Comparison of ENCODE assay signal across 11 mouse cellular contexts in the genomic region with DNA sequence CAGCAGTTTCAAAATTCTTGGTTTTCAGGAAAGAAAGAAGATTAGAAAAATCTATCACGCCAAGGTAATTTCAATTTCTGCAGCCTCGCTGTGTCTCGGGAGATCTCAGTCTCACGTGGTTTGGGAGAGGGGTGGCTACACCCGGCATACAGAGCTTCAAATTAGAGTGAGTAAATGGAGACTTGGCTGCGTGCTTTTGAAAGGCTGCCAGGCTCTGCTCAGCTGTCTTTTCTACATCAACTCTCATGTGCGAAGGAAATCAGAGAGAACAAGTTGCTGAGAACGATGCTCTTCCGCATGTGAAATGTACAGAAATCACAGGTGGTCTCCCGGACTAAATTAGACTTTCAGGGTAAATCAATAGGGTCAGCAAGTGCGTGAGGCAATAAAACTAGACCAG.
DNase-seq lines count a peak whose midpoint lies in the region; ATAC-seq and TF ChIP-seq lines count a peak whose summit lies in the region.
"Had no signal": no experiment of that assay in that cellular context is flagged by ENCODE, and none has a peak within 500 bp of the region (broad histone marks: within the 10 kb centered on the region; RNA-seq: fewer than 3 reads in every experiment).

No protein-coding gene starts in this region.

- WGBS in hindbrain, postnatal 0 days: 28% methylated on average over 11 of the region's 11 CpGs
- WGBS in hindbrain, embryonic 12.5 days: 74% methylated on average over 11 of the region's 11 CpGs

- ATAC-seq in hindbrain, postnatal 0 days: 0 out of 2 replicates have a peak, but pooled peaks have one; percentile 58
- ATAC-seq in hindbrain, embryonic 12.5 days (ENCODE audit: low FRiP score): no peak

- H3K4me1 ChIP-seq in hindbrain, postnatal 0 days (ENCODE audit: insufficient read depth, low read length): peaks cover 12% of the 10 kb centered on the region; the same call in 1 of the 2 replicates
- H3K4me1 ChIP-seq in hindbrain, embryonic 12.5 days: no peaks in the 10 kb centered on the region

- no peaks in the 10 kb centered on the region for H3K27me3 ChIP-seq in hindbrain, postnatal 0 days (ENCODE audit: insufficient read depth, low read length)
- H3K27me3 ChIP-seq in hindbrain, embryonic 12.5 days: no peaks in the 10 kb centered on the region

- TF ChIP-seq CTCF in hindbrain, postnatal 0 days (IDR thresholded peaks at IDR 0.05; ENCODE audit: low read depth): no peak

- no peaks in the 10 kb centered on the region for H3K9me3 ChIP-seq in hindbrain, postnatal 0 days (ENCODE audit: low read length)
- no peaks in the 10 kb centered on the region for H3K9me3 ChIP-seq in hindbrain, embryonic 12.5 days (replicated peaks)
- H3K9me3 ChIP-seq: G1E had no signal

- peak; percentile 63 for DNase-seq in hindbrain, postnatal 0 days (ENCODE audit: low spot score)
- peak; percentile 38 to 74 for DNase-seq in frontal cortex, adult 2 months (ENCODE audit: extremely low spot score in 1 of 2, low spot score in 1 of 2)
- peak; percentile 67 to 77 for DNase-seq in layer of hippocampus, postnatal 10 days (ENCODE audit: low spot score in 2 of 2)
- peak; percentile 69 for DNase-seq in right cerebral cortex, adult 18-20 months
- DNase-seq in thymus, postnatal 25 days: no peak
- DNase-seq in lung, postnatal 36 days: no peak
- DNase-seq: adrenal gland, postnatal 10 days; gastrocnemius, postnatal 25 days; heart, postnatal 36 days had no signal

- H3K4me2 ChIP-seq in hindbrain, postnatal 0 days (ENCODE audit: low read depth, low read length): peak overlapping the region; percentile 28; the same call in 1 of the 2 replicates
- H3K4me2 ChIP-seq in hindbrain, embryonic 12.5 days (replicated peaks): no peak overlapping the region

- H3K27ac ChIP-seq in hindbrain, postnatal 0 days: no peak overlapping the region
- H3K27ac ChIP-seq in hindbrain, embryonic 12.5 days: no peak overlapping the region

- no peaks in the 10 kb centered on the region for H3K36me3 ChIP-seq in hindbrain, postnatal 0 days (ENCODE audit: insufficient read depth, low read length)
- no peaks in the 10 kb centered on the region for H3K36me3 ChIP-seq in hindbrain, embryonic 12.5 days

- H3K4me3 ChIP-seq in hindbrain, postnatal 0 days (ENCODE audit: low read length): no peak overlapping the region
- H3K4me3 ChIP-seq in hindbrain, embryonic 12.5 days: no peak overlapping the region

- no peak overlapping the region for H3K9ac ChIP-seq in hindbrain, postnatal 0 days (replicated peaks; ENCODE audit: low read length)
- H3K9ac ChIP-seq in hindbrain, embryonic 12.5 days: no peak overlapping the region

Comparison
In these comparisons a context has a peak if more than half of its experiments do, and no peak if none do; other contexts are left out.
1. DNase-seq: peak in hindbrain, postnatal 0 days (single experiment), frontal cortex, adult 2 months (2 of 2), layer of hippocampus, postnatal 10 days (2 of 2) and right cerebral cortex, adult 18-20 months (single experiment); none in thymus, postnatal 25 days (single experiment) and lung, postnatal 36 days (single experiment).